Mouse (Mus musculus) gastrocnemius, postnatal 10 days (tissue): ENCODE data around the gene Olfr376. TPM values are rescaled to one million over a fixed set of nuclear protein-coding genes. Genes with fewer than 3 reads are reported as not detected.

Experiments used
- DNase-seq: peaks from one replicate; pipeline ENCODE4 v3.0.0; 2021; ENCODE audit warnings: mixed read lengths
- long read RNA-seq, 2 experiments: library from polyadenylated mRNA; stranded (forward); transcript quantifications; one replicate each; pipeline ENCODE4 v2.0.0; 2021
- total RNA-seq, 2 experiments: library from RNA; stranded (reverse); gene quantifications; 2 replicates each; pipeline ENCODE4 v1.2.3; 2021

Olfr376 gene
- total RNA-seq = not detected
- long read RNA-seq, experiment 1 = 0 reads
- long read RNA-seq, experiment 2 = 0 reads

GRCm38 (mm10) chr11:73370946-73371345 is at the start of gene Olfr376:
Olfr376 (plus strand) TSS chr11:73371246.
- DNase-seq = no peak

DNA sequence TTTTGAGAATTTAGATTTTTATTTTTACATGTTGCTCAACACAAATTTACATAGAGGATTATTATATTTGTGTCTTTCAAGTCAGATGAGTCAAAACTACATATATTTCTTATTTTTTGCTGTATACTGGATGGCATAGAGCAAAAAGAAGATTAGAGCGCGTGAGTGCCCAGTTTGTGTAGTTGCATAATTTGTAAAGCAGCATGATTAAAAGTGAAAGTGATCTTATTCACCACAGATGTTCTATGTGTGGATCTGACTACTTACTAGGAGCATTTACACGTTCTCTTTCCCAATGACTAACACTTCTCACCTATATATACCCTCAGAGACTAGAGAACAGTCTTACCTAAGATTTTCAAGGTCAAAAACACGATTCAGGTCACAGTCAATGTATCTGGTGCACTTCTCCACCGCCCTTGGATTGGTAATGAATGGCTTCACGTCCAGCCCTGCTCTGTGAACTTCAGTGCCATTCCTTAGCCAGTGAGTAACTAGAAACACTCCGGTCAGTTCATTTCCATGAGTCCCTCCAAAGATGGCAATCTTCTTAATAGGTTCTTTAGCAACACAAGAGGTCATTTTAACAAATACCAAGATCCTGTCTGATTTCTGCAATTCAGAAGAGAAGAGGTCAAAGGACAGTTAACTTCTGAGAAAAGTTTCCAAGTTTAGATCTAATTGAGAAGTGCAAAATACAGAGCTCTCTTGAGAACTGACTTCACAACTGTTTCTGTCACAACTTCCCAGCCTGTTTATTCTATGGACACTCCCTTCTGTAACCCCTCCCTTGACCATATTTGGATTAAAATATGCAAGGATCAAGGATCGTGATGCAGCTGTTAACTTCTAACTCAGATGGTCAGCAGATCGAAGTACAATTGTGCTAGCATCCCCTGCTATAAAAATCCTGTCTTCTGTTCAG is 46.9 kb upstream of the Olfr376 start:
- no peak for DNase-seq

- DNase-seq = no peak
These were observed 44.6 kb upstream of the Olfr376 start for GRCm38 (mm10) chr11:73326485-73326886.

- no peak for DNase-seq
These were observed 43.7 kb upstream of the Olfr376 start for GRCm38 (mm10) chr11:73327361-73327760.

DNA sequence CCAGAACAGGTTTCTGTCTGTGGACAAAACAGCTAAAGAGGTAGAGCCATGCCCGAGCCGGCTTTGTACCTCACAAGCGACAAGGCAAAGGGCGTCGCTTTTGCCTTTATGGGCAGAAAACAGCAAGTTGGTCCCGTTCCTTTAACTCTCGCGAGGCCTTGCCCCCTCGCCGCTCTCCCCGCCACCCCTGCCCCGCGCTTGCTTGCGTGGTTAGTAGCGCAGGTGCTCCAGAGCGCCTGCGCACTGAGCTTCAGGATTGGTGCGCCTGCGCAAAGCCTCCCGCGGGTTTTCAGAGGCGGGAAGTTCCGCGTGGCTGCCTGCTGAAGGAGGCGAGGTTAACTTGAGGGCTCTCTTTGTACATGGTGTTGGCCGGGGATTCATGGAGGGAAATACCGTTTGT is 41.6 kb upstream of the Olfr376 start, which contains the start of the genes Aspa, Gm49340 and Spata22:
Aspa (minus strand) TSS at position 155 of the 400 bp plus-strand sequence.
Gm49340 (plus strand) TSS at position 300 of the 400 bp plus-strand sequence.
Spata22 (plus strand) TSS at position 300 of the 400 bp plus-strand sequence.
- DNase-seq = no peak

DNA sequence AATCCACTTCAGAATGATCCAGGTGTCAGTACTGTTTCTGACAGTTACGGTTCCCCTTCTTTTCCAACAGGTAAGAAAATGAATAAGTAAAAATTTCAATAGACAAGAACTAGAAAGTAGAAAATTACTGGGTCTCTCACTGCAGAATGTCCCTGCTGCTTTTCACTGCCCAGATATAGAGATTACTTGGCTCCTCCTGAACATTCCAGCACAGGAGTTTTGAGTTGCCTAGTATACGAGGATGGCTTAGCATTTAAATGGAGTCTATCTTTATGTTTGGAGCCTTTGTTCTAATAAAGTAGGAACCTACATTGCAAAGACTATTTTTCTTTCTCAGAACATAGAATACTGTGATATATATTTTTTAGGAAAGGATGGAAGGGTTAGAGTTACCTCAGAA is 37.7 kb upstream of the Olfr376 start:
- DNase-seq = no peak

DNA sequence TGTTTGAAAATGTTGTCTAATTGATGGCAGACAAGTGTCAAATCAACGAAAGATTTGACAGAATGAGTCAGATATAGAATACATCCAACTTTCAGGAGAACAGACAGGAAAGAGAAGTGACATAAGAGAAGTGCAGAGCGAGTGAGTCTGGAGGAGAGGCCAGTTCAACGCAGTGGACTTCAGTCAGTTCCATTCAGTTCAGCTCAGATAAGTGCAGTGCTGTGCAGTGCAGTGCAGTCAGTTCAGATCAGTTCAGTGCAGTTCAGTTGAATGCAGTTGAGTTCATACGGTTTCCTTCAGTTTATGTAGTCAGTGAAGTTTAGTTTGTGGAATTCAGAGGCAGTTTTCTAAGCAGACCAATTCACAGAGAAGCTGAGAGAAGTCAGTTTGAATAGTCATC is 34.1 kb upstream of the Olfr376 start:
- DNase-seq = no peak

- DNase-seq = no peak
These were observed 20.6 kb upstream of the Olfr376 start, which contains the start of gene Olfr20 for GRCm38 (mm10) chr11:73350483-73350882. Olfr20 (plus strand) TSS chr11:73350783.

GRCm38 (mm10) chr11:73395374-73395773 is 24.3 kb downstream of the Olfr376 start:
- DNase-seq = no peak

- no peak for DNase-seq
These were observed 28.5 kb downstream of the Olfr376 start, which contains the start of gene Olfr1 for GRCm38 (mm10) chr11:73399514-73399913. Olfr1 (minus strand) TSS chr11:73399614.

Other genes with a start within 250 kb of the Olfr376 start
- gene Haspin, start 233.0 kb upstream of the Olfr376 start, total RNA-seq = 1 to 10 TPM; 1.7 to 2.0 TPM
- gene P2rx5, start 210.8 kb upstream of the Olfr376 start, total RNA-seq = 1 to 10 TPM; 6.0 to 7.2 TPM
- gene Emc6, start 194.2 kb upstream of the Olfr376 start, total RNA-seq = 10 to 100 TPM; 70.7 to 81.6 TPM
- gene Tax1bp3, start 194.2 kb upstream of the Olfr376 start, total RNA-seq = 10 to 100 TPM; 30.2 to 32.3 TPM
- gene Ctns, start 172.2 kb upstream of the Olfr376 start, total RNA-seq = 10 to 100 TPM in 1 of 2 experiments, 1 to 10 TPM in 1; 9.4 to 12.1 TPM
- 1 to 10 TPM; 1.9 TPM for gene Shpk, start 171.8 kb upstream of the Olfr376 start, total RNA-seq
- gene Trpv1, start 137.0 kb upstream of the Olfr376 start, total RNA-seq = under 1 TPM in 1 of 2 experiments, not detected in 1; 0.16 TPM
- gene Trpv3, start 103.9 kb upstream of the Olfr376 start, total RNA-seq = under 1 TPM; 0.05 to 0.07 TPM
- gene Aspa, start 41.6 kb upstream of the Olfr376 start, total RNA-seq = 1 to 10 TPM; 1.5 to 2.2 TPM
- not detected for gene Gm49340, start 41.5 kb upstream of the Olfr376 start, total RNA-seq
- gene Spata22, start 41.5 kb upstream of the Olfr376 start, total RNA-seq = not detected
- not detected for gene Olfr20, start 20.5 kb upstream of the Olfr376 start, total RNA-seq
- not detected for gene Olfr1, start 28.4 kb downstream of the Olfr376 start, total RNA-seq
- gene Olfr378, start 57.2 kb downstream of the Olfr376 start, total RNA-seq = not detected
- gene Olfr380, start 86.3 kb downstream of the Olfr376 start, total RNA-seq = not detected
- gene Olfr381, start 120.4 kb downstream of the Olfr376 start, total RNA-seq = not detected
- not detected for gene Olfr382, start 146.0 kb downstream of the Olfr376 start, total RNA-seq
- not detected for gene Olfr385, start 221.8 kb downstream of the Olfr376 start, total RNA-seq
- not detected for gene Olfr384, start 227.3 kb downstream of the Olfr376 start, total RNA-seq